Mouse (Mus musculus) liver, embryonic 12.5 days (tissue): ENCODE measurements around the gene Prx. TPM values are rescaled to one million over a fixed set of nuclear protein-coding genes. Genes with fewer than 3 reads are reported as not detected.

Experiments used
- ATAC-seq: fragments of 200-750 bp; cut with Nextera tagmentation; 2 replicates; pipeline ENCODE4 v1.8.0; 2017; ENCODE audit warnings: moderate number of reproducible peaks, mild to moderate bottlenecking, moderate library complexity
- H3K27ac ChIP-seq: fragments of 300-500 bp; sonication (generic); 2 replicates; pipeline ENCODE4 v1.5.1; 2016; ENCODE audit warnings: mild to moderate bottlenecking
- H3K27me3 ChIP-seq: fragments of 300-500 bp; sonication (generic); replicated peaks from 2 replicates; pipeline ENCODE4 v1.6.1; 2016; ENCODE audit warnings: mild to moderate bottlenecking, moderate library complexity
- H3K36me3 ChIP-seq: fragments of 300-500 bp; sonication (generic); 2 replicates; pipeline ENCODE4 v1.6.1; 2016; ENCODE audit warnings: mild to moderate bottlenecking, moderate library complexity
- H3K4me1 ChIP-seq: fragments of 300-500 bp; sonication (generic); 2 replicates; pipeline ENCODE4 v1.6.1; 2016
- H3K4me2 ChIP-seq: fragments of 300-500 bp; sonication (generic); 2 replicates; pipeline ENCODE4 v1.6.1; 2016; ENCODE audit warnings: mild to moderate bottlenecking, moderate library complexity
- H3K4me3 ChIP-seq: fragments of 300-500 bp; sonication (generic); 2 replicates; pipeline ENCODE4 v1.5.1; 2016; ENCODE audit warnings: mild to moderate bottlenecking, moderate library complexity
- H3K9ac ChIP-seq: fragments of 300-500 bp; sonication (generic); 2 replicates; pipeline ENCODE4 v1.6.1; 2016; ENCODE audit warnings: mild to moderate bottlenecking, moderate library complexity
- H3K9me3 ChIP-seq: fragments of 300-500 bp; sonication (generic); replicated peaks from 2 replicates; pipeline ENCODE4 v1.6.1; 2016; ENCODE audit warnings: mild to moderate bottlenecking, moderate library complexity
- whole genome bisulfite sequencing: fragments of 180-500 bp; shearing (Covaris S2); methylation state at CpG from one replicate; pipeline ENCODE4 v1.1.7; 2016; ENCODE audit not compliant: insufficient replicate concordance; 5-methylcytosine and 5-hydroxymethylcytosine counted together
- polyA plus RNA-seq: library from polyadenylated mRNA; unstranded; fragments of >200 nt; fragmentation: Nextera tagmentation; extraction: Ambion mirVana; gene quantifications from 2 replicates; pipeline ENCODE4 v1.2.1, GENCODE M21; 2016

Gene Prx
- polyA plus RNA-seq, 1 experiment from 2014 or later, result 0.91 TPM

DNA sequence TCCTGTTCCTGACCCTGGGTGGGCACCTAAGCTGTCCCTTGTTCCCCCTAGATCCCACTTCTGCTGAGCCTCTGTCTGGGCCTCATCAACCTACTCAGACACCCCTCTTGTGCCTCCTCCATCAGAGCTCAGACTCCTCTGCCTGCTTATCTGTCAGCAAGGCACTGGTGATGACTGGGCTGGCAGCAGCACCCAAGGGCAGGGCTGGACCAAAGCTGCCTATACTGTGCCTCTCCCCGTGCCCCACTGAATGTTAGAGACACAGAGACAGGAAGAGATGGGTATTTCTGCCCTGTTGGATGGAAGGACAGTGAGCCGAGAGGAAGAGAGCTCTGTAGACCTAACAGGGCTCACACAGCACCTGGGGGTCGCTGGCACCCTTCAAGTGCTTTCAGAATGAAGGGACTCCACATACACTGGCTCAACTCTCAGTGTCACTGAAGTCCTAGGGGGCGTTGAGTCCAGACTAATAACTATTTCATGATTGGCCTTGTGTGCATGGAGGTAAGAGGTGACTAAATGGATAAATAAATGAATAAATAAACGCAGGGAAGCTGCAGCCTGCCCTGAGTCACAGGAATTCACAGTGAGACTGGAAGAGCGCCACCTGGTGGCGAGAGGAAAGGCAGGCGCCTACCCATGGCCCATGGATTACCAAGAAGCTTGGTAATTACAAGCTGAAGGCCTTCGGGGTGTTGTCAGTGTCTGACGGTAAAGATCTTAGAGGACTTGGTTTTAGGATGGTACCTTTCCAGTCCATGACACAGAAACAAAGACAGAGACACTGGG lies 27.1 kb downstream of the Prx start:
- peak; percentile 98 for ATAC-seq
- 17% methylated on average over 10 of the region's 10 CpGs for WGBS
- Histone ChIP-seq H3K4me1 (peaks cover 29% of the 10 kb centered on the region), H3K36me3 (peaks cover 7% of the 10 kb centered on the region; the same call in 1 of the 2 replicates), H3K9me3 (no peaks in the 10 kb centered on the region), H3K27ac (peak overlapping the region; percentile 86), H3K4me3 (peak overlapping the region; percentile 24), H3K27me3 (no peaks in the 10 kb centered on the region), H3K4me2 (peak overlapping the region; percentile 67), H3K9ac (peak overlapping the region; percentile 62)

- Histone ChIP-seq H3K36me3 (peaks cover 33% of the 10 kb centered on the region), H3K27me3 (no peaks in the 10 kb centered on the region), H3K4me2 (no peak overlapping the region), H3K9ac (no peak overlapping the region), H3K27ac (no peak overlapping the region), H3K4me3 (no peak overlapping the region), H3K4me1 (peaks cover 37% of the 10 kb centered on the region), H3K9me3 (no peaks in the 10 kb centered on the region)
- WGBS, result 84% methylated on average over 21 of the region's 21 CpGs
- ATAC-seq, result no peak
Observed at GRCm38 (mm10) chr7:27529070-27529469, 29.9 kb downstream of the Prx start.

GRCm38 (mm10) chr7:27530937-27531336 lies 31.8 kb downstream of the Prx start:
- WGBS, result 73% methylated on average over 3 of the region's 3 CpGs
- H3K4me1 ChIP-seq, result peaks cover 46% of the 10 kb centered on the region
- H3K9ac ChIP-seq, result no peak overlapping the region
- no peak for ATAC-seq
- peaks cover 43% of the 10 kb centered on the region for H3K36me3 ChIP-seq
- H3K27ac ChIP-seq, result peak overlapping the region; percentile 55
- no peaks in the 10 kb centered on the region for H3K27me3 ChIP-seq
- H3K4me2 ChIP-seq, result no peak overlapping the region
- no peaks in the 10 kb centered on the region for H3K9me3 ChIP-seq
- no peak overlapping the region for H3K4me3 ChIP-seq

- 81% methylated on average over 10 of the region's 10 CpGs for WGBS
- H3K27me3 ChIP-seq, result no peaks in the 10 kb centered on the region
- no peak for ATAC-seq
- H3K9ac ChIP-seq, result no peak overlapping the region
- no peaks in the 10 kb centered on the region for H3K9me3 ChIP-seq
- no peak overlapping the region for H3K4me3 ChIP-seq
- H3K4me1 ChIP-seq, result peaks cover 46% of the 10 kb centered on the region
- peaks cover 50% of the 10 kb centered on the region for H3K36me3 ChIP-seq
- peak overlapping the region; percentile 55; the same call in 1 of the 2 replicates for H3K27ac ChIP-seq
- no peak overlapping the region for H3K4me2 ChIP-seq
Observed at GRCm38 (mm10) chr7:27531707-27532106, 32.6 kb downstream of the Prx start.

DNA sequence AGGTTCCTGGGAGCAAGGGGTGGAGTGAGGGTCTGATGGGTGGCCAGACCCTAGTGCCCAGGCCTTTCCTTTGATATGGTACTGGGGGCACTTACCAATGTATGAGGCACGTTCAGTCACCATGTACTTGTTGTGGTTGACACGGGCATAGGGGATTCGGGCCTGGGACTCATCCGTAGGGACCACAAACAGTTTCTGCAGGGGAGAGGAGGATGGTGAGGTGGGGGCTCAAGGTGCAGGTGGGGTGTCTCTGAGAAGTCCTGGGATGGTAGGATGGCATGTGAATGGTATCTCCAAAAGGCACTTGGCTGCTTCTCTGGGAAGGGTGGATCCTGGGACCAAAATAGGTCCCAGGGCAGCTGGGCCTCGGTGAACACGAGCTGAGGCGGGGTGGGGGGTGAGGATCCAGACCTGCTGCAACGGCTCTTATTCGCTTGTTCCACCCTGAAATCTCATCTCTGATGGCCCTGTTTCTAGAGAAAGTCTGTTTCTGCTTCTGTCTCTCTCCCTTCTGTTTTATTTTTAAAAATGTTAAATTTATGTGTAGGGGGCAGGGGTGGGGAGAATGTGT lies 33.4 kb downstream of the Prx start:
- WGBS, result 88% methylated on average over 9 of the region's 9 CpGs
- H3K4me1 ChIP-seq, result peaks cover 51% of the 10 kb centered on the region
- H3K36me3 ChIP-seq, result peaks cover 59% of the 10 kb centered on the region
- H3K4me2 ChIP-seq, result no peak overlapping the region
- ATAC-seq, result no peak
- no peak overlapping the region for H3K27ac ChIP-seq
- H3K27me3 ChIP-seq, result no peaks in the 10 kb centered on the region
- no peak overlapping the region; the same call in 1 of the 2 replicates for H3K9ac ChIP-seq
- H3K9me3 ChIP-seq, result no peaks in the 10 kb centered on the region
- no peak overlapping the region for H3K4me3 ChIP-seq

GRCm38 (mm10) chr7:27535386-27535785 lies 36.3 kb downstream of the Prx start:
- no peaks in the 10 kb centered on the region for H3K27me3 ChIP-seq
- peak overlapping the region; percentile 71 for H3K4me2 ChIP-seq
- peak overlapping the region; percentile 63 for H3K9ac ChIP-seq
- H3K27ac ChIP-seq, result peak overlapping the region; percentile 91
- H3K36me3 ChIP-seq, result peaks cover 78% of the 10 kb centered on the region
- H3K4me1 ChIP-seq, result peaks cover 80% of the 10 kb centered on the region
- 16% methylated on average over 2 of the region's 2 CpGs for WGBS
- peak; percentile 84 for ATAC-seq
- H3K4me3 ChIP-seq, result peak overlapping the region; percentile 42
- H3K9me3 ChIP-seq, result no peaks in the 10 kb centered on the region

- WGBS, result 74% methylated on average over 6 of the region's 6 CpGs
- no peaks in the 10 kb centered on the region for H3K9me3 ChIP-seq
- H3K4me3 ChIP-seq, result no peak overlapping the region
- no peak overlapping the region for H3K9ac ChIP-seq
- H3K27me3 ChIP-seq, result no peaks in the 10 kb centered on the region
- H3K36me3 ChIP-seq, result peaks cover 69% of the 10 kb centered on the region
- peaks cover 88% of the 10 kb centered on the region for H3K4me1 ChIP-seq
- peak overlapping the region; percentile 71; the same call in 1 of the 2 replicates for H3K4me2 ChIP-seq
- ATAC-seq, result no peak
- peak overlapping the region; percentile 91 for H3K27ac ChIP-seq
Observed at GRCm38 (mm10) chr7:27536618-27537017, 37.5 kb downstream of the Prx start.

DNA sequence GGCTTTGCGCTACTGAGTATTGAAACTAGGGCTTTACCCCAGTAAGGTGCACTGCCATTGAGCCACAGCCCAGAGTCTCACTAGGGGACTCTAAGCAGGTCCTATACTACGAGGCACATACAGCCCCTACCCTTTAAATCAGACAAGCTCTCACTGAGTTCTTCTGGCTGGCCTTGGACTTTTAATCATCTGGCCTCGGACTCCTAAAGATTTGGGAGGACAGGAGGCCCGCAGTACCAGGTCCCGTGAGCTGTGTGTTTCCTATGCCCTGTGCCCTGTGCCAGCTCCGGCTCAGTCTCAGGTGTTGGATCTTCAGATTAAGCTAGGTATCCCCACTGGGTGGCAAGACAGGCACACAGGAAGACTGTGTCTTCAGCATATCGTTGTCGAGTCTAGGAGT lies 38.9 kb downstream of the Prx start:
- Histone ChIP-seq H3K27ac (peak overlapping the region; percentile 91), H3K9ac (no peak overlapping the region), H3K9me3 (no peaks in the 10 kb centered on the region), H3K4me3 (no peak overlapping the region), H3K27me3 (no peaks in the 10 kb centered on the region), H3K4me2 (peak overlapping the region; percentile 31), H3K36me3 (peaks cover 55% of the 10 kb centered on the region), H3K4me1 (peaks cover 96% of the 10 kb centered on the region)
- WGBS, result 86% methylated on average over 8 of the region's 8 CpGs
- ATAC-seq, result no peak

- H3K4me1 ChIP-seq, result peaks cover 96% of the 10 kb centered on the region
- no peak overlapping the region for H3K4me3 ChIP-seq
- H3K9ac ChIP-seq, result peak overlapping the region; percentile 47; the same call in 1 of the 2 replicates
- peaks cover 47% of the 10 kb centered on the region for H3K36me3 ChIP-seq
- WGBS, result 38% methylated on average over 2 of the region's 2 CpGs
- no peaks in the 10 kb centered on the region for H3K27me3 ChIP-seq
- ATAC-seq, result peak; percentile 61
- peak overlapping the region; percentile 91 for H3K27ac ChIP-seq
- H3K9me3 ChIP-seq, result no peaks in the 10 kb centered on the region
- peak overlapping the region; percentile 87 for H3K4me2 ChIP-seq
Observed at GRCm38 (mm10) chr7:27538797-27539196, 39.7 kb downstream of the Prx start.

DNA sequence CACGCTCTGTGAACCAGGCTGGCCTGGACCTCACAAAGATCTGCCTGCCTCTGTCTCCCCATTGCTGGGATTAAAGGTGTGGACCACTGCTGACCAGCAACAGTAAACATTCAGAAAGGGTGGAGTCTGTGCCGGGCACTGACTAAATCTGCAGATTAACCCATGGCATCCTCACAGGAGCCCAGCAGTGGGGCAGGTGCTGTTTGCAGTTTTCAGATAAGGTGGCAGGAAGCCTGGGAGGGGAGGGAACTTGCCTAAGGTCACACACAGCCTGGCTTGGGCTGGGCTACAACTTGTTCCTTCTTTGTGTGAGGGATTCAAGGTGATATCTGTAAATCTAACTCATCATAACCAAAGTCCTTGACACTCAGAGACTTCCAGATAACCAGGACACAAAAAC lies 41.4 kb downstream of the Prx start:
- no peaks in the 10 kb centered on the region for H3K9me3 ChIP-seq
- 38% methylated on average over 2 of the region's 2 CpGs for WGBS
- peaks cover 38% of the 10 kb centered on the region for H3K36me3 ChIP-seq
- no peaks in the 10 kb centered on the region for H3K27me3 ChIP-seq
- peak overlapping the region; percentile 87 for H3K4me2 ChIP-seq
- peaks cover 92% of the 10 kb centered on the region for H3K4me1 ChIP-seq
- H3K9ac ChIP-seq, result peak overlapping the region; percentile 80
- ATAC-seq, result peak; percentile 86
- H3K4me3 ChIP-seq, result peak overlapping the region; percentile 65
- H3K27ac ChIP-seq, result peak overlapping the region; percentile 91

DNA sequence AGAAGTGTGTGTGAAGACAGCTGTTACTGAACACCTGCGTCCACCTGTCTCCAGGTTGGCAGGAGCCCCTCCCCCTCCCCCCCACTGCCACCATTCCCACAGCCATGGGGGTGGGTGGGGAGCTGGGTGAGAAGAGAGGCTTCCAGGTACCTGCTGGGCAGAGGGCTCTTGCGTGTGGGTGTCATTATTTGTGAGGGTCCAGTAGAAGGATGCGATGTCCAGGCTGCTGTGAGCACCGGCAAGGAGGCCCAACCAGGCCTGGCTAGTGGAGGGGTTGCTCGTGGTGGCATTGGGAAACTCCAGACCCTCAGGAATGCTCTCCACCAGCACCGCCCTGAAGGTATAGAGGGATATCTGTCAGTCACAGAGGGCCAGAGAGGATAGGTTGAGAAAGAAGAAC lies 41.8 kb downstream of the Prx start:
- Histone ChIP-seq H3K4me3 (peak overlapping the region; percentile 65), H3K4me2 (peak overlapping the region; percentile 87)

DNA sequence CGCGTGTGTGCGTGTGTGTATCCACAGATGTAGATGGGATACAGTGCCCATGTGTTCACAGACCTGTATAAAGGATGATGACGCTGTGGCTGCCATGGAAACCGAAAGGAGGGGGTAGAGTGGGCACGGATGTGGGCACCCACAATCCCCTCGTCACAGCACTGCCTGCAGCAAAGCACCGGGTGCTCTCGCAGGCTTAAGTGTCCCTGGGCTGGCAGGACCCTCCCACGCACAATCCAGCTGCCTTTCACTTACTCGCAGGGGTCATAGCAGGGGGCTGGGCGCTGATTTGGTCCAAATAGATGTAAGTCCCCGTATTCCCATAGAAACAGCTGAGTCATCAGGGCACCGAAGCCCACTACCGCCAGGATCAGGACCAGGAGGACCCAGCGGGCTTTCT lies 42.3 kb downstream of the Prx start:
- H3K4me3 ChIP-seq, result peak overlapping the region; percentile 65
- 73% methylated on average over 16 of the region's 16 CpGs for WGBS
- peak overlapping the region; percentile 87 for H3K4me2 ChIP-seq
- H3K27ac ChIP-seq, result peak overlapping the region; percentile 91
- H3K9ac ChIP-seq, result peak overlapping the region; percentile 80
- ATAC-seq, result no peak
- H3K4me1 ChIP-seq, result peaks cover 83% of the 10 kb centered on the region
- no peaks in the 10 kb centered on the region for H3K27me3 ChIP-seq
- H3K36me3 ChIP-seq, result peaks cover 32% of the 10 kb centered on the region
- H3K9me3 ChIP-seq, result no peaks in the 10 kb centered on the region

More for the DNA sequence above, 41.8 kb downstream of the Prx start:
- Histone ChIP-seq H3K9me3 (no peaks in the 10 kb centered on the region), H3K4me1 (peaks cover 88% of the 10 kb centered on the region), H3K9ac (peak overlapping the region; percentile 80), H3K27me3 (no peaks in the 10 kb centered on the region), H3K36me3 (peaks cover 37% of the 10 kb centered on the region), H3K27ac (peak overlapping the region; percentile 91)
- WGBS, result 73% methylated on average over 6 of the region's 6 CpGs
- ATAC-seq, result no peak
